Mouse (Mus musculus): ENCODE results near the gene Cmah. TPM values are rescaled to one million over a fixed set of nuclear protein-coding genes. Genes with fewer than 3 reads are reported as not detected.

Gene Cmah
- 2.0 and 2.5 TPM in 2 replicates for total RNA-seq (2017)

- no peak for ATAC-seq (replicated peaks; ENCODE audit: low read depth, poor library complexity, severe bottlenecking)
Measured at GRCm38 (mm10) chr13:24327201-24327600, at the start of gene Cmah. TSS of gene Cmah (plus strand) at chr13:24327404.

- no peak for ATAC-seq (replicated peaks; ENCODE audit: low read depth, poor library complexity, severe bottlenecking)
Measured at GRCm38 (mm10) chr13:24279407-24279761, 47.8 kb upstream of the Cmah start.

GRCm38 (mm10) chr13:24279762-24280438, 47.3 kb upstream of the Cmah start:
- no peak for ATAC-seq (replicated peaks; ENCODE audit: low read depth, poor library complexity, severe bottlenecking)

DNA sequence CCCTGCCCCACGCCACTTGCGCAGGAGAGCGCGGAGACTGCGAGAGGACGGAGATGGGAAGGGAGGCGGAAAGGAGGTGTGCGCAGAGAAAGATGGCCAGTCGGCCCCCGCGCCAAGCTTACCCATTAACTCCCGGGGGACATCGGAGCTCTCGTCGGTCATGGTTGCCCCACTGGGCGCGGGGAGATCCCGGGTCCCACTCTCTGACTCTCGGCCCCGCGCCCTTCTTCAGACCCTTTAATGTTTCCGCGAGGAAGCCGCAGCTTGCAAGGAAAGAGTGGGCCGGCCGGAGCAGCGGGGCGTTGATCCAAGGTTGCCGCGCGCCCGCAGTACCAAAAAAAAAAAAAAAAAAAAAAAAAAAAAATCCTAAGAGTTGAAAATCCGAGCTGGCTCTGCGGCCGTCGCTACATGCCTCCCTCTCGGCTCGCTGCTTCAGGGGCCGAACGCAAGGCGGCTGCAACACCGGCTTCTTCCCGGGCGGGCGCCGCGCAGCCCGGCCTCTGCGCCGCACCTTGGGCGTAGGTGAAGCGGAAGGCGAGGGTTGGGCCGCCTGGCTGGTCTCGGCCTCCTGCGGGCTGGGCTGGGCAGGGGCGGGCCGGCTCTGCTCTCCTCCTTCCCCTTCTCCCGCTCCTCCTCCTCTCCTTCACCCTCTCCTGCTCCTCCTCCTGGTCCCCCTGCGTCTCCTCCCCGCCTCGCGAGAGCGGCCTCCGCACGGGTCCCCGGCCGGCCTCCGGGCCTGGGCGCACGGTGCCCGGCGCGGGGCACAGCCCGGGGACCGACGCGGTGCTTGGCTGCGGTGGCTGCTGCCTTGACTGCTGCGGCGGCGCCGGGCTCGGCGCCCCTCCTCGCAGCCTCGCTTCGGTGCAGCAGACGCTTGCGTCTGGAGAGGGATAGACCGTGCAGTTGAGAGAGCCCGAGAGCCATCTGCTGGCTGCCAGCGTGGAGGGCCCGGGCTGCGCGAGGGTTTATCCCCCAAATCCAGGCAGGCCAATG, 46.5 kb upstream of the Cmah start, which contains the start of gene Carmil1:
Carmil1 (minus strand) TSS at position 357 of the 993 bp plus-strand sequence.
- peak; percentile 91 for ATAC-seq (replicated peaks; ENCODE audit: low read depth, poor library complexity, severe bottlenecking)

- ATAC-seq (replicated peaks; ENCODE audit: low read depth, poor library complexity, severe bottlenecking) = no peak
Measured at GRCm38 (mm10) chr13:24287381-24287780, 39.8 kb upstream of the Cmah start.

GRCm38 (mm10) chr13:24297252-24297651, 30.0 kb upstream of the Cmah start:
- peak; percentile 73; the same call in 1 of the 2 replicates for ATAC-seq (replicated peaks; ENCODE audit: low read depth, poor library complexity, severe bottlenecking)

GRCm38 (mm10) chr13:24305486-24305885, 21.7 kb upstream of the Cmah start:
- ATAC-seq (replicated peaks; ENCODE audit: low read depth, poor library complexity, severe bottlenecking) = no peak

- no peak for ATAC-seq (replicated peaks; ENCODE audit: low read depth, poor library complexity, severe bottlenecking)
Measured at GRCm38 (mm10) chr13:24306248-24306647, 21.0 kb upstream of the Cmah start.

- ATAC-seq (replicated peaks; ENCODE audit: low read depth, poor library complexity, severe bottlenecking) = peak; percentile 29; the same call in 1 of the 2 replicates
Measured at GRCm38 (mm10) chr13:24311011-24311940, 15.9 kb upstream of the Cmah start.

DNA sequence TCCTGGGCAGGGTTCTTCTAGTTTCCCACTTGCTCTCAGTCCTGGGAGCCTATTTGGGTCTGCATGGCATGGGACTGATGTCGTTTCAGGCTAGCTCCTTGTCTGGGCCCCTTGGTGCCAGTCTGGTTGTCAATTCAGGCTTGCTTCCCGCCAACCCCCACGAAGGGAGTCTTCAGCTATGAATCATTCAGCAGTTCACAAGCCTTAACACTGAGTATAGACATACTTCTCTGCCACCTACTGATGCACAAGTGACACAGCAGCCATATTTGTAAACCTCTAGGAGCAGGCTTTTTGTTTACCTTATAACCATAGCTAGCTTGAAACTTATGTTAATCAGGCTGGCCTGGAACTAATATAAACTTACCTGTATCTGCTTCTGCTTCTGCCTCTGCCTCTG, 10.6 kb upstream of the Cmah start:
- ATAC-seq (replicated peaks; ENCODE audit: low read depth, poor library complexity, severe bottlenecking) = 0 out of 2 replicates have a peak, but pooled peaks have one; percentile 25

- peak; percentile 74 for ATAC-seq (replicated peaks; ENCODE audit: low read depth, poor library complexity, severe bottlenecking)
Measured at GRCm38 (mm10) chr13:24318618-24319017, 8.6 kb upstream of the Cmah start.

DNA sequence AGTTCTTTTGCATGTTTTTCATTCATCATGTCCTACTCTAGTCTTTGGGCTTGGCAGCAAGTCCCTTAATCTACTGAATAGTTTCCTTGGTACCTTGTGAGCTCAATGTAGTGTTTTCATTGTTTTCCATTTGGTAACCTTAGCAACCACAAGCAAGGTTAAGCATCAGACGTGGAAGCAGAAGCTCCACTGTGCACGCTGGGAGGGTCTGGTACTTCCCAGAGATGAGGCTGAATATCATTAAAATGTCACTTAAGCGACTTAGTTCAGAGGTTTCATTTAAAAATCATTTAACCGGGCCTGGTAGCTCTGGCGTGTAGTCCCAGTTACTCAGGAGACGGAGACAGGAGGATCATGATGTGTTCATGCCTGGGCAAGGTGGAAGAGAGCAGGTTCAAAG, 5.9 kb upstream of the Cmah start:
- ATAC-seq (replicated peaks; ENCODE audit: low read depth, poor library complexity, severe bottlenecking) = no peak

GRCm38 (mm10) chr13:24328036-24328817, 1.0 kb downstream of the Cmah start:
- ATAC-seq (replicated peaks; ENCODE audit: low read depth, poor library complexity, severe bottlenecking) = 0 out of 2 replicates have a peak, but pooled peaks have one; percentile 36

GRCm38 (mm10) chr13:24330128-24330527, 2.9 kb downstream of the Cmah start:
- no peak for ATAC-seq (replicated peaks; ENCODE audit: low read depth, poor library complexity, severe bottlenecking)

DNA sequence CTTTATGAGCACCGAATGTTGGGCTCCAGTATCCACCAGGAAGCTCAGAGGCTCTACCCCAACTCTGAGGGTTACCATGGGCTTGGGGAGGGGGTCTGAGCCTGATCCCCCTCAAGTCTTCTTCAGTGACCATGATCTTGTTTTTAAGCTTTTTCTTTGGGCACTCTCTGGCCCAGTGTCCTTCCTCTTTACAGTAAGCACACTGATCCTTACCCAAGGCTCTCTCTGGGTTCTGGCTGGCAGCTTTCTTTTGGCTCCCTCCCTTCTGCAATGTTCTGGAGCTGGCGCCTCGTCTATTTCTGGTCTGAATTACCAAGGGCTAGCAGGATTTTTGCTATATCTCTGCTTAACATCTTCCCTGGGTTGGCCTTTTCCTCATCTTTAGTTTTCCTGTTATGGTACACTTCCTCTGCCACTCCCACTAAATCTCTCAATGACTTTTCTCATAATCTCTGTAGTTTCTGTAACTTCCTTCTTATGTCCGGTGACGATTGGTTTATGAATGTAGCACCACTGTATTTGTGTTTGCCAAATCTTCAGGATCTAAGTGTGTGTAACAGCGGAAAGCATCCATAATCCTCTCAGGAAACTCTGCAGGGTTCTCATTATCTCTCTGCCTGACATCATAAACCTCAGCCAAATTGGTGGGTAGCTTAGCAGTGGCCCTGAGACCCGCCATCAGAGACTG, 3.8 kb downstream of the Cmah start:
- no peak for ATAC-seq (replicated peaks; ENCODE audit: low read depth, poor library complexity, severe bottlenecking)

- no peak for ATAC-seq (replicated peaks; ENCODE audit: low read depth, poor library complexity, severe bottlenecking)
Measured at GRCm38 (mm10) chr13:24332537-24332936, 5.3 kb downstream of the Cmah start.

- no peak for ATAC-seq (replicated peaks; ENCODE audit: low read depth, poor library complexity, severe bottlenecking)
Measured at GRCm38 (mm10) chr13:24336818-24337217, 9.6 kb downstream of the Cmah start.

DNA sequence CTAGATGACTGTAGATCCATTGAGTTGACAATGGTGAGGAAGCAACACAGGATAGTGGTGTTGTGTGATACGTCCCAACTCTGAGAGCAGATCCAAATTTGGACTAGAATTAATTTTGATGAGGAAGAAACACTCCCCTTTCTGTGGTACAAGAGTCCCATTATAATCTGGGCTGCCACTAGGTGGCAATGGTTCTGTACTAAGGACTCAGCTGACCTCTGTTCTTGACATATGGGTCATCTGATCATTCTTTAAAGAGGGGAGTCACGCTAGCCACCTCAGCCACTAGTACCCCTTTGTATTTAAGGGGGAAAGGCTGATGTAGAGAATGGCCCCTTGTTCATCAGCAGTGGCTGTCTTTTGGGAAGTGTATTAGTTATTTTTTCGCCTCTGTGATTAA, 10.7 kb downstream of the Cmah start:
- peak; percentile 46 for ATAC-seq (replicated peaks; ENCODE audit: low read depth, poor library complexity, severe bottlenecking)

Measured in common myeloid progenitor, adult 5-6 weeks (primary cell).